Mouse (Mus musculus): ENCODE results near the gene Atg2a. TPM values are rescaled to one million over a fixed set of nuclear protein-coding genes. Genes with fewer than 3 reads are reported as not detected.

Atg2a gene
- polyA plus RNA-seq, 1 experiment = 27.1 TPM

- TF ChIP-seq POLR2A (IDR thresholded peaks at IDR 0.05; ENCODE audit: borderline replicate concordance, low read depth, low read length) (no peak), CTCF (IDR thresholded peaks at IDR 0.05; ENCODE audit: low read depth, low read length) (no peak)
- H3K4me3 ChIP-seq (ENCODE audit: insufficient read depth, low read length) = no peak overlapping the region
- no peak overlapping the region for H3K27ac ChIP-seq (ENCODE audit: insufficient read depth, low read depth, low read length)
- peaks cover 65% of the 10 kb centered on the region for H3K4me1 ChIP-seq (ENCODE audit: control insufficient read depth, insufficient read depth, low read length)
Measured at GRCm38 (mm10) chr19:6291117-6291781, 49.8 kb downstream of the Atg2a start.

GRCm38 (mm10) chr19:6292262-6292661 lies 50.8 kb downstream of the Atg2a start:
- Histone ChIP-seq H3K4me1 (ENCODE audit: control insufficient read depth, insufficient read depth, low read length) (peaks cover 75% of the 10 kb centered on the region), H3K4me3 (ENCODE audit: insufficient read depth, low read length) (no peak overlapping the region), H3K27ac (ENCODE audit: insufficient read depth, low read depth, low read length) (no peak overlapping the region)
- no peak for TF ChIP-seq CTCF (IDR thresholded peaks at IDR 0.05; ENCODE audit: low read depth, low read length)
- TF ChIP-seq POLR2A (IDR thresholded peaks at IDR 0.05; ENCODE audit: borderline replicate concordance, low read depth, low read length) = no peak

GRCm38 (mm10) chr19:6294301-6294700 lies 52.8 kb downstream of the Atg2a start:
- no peak for TF ChIP-seq CTCF (IDR thresholded peaks at IDR 0.05; ENCODE audit: low read depth, low read length)
- TF ChIP-seq POLR2A (IDR thresholded peaks at IDR 0.05; ENCODE audit: borderline replicate concordance, low read depth, low read length) = no peak
- Histone ChIP-seq H3K4me3 (ENCODE audit: insufficient read depth, low read length) (no peak overlapping the region), H3K4me1 (ENCODE audit: control insufficient read depth, insufficient read depth, low read length) (peaks cover 85% of the 10 kb centered on the region), H3K27ac (ENCODE audit: insufficient read depth, low read depth, low read length) (no peak overlapping the region)

DNA sequence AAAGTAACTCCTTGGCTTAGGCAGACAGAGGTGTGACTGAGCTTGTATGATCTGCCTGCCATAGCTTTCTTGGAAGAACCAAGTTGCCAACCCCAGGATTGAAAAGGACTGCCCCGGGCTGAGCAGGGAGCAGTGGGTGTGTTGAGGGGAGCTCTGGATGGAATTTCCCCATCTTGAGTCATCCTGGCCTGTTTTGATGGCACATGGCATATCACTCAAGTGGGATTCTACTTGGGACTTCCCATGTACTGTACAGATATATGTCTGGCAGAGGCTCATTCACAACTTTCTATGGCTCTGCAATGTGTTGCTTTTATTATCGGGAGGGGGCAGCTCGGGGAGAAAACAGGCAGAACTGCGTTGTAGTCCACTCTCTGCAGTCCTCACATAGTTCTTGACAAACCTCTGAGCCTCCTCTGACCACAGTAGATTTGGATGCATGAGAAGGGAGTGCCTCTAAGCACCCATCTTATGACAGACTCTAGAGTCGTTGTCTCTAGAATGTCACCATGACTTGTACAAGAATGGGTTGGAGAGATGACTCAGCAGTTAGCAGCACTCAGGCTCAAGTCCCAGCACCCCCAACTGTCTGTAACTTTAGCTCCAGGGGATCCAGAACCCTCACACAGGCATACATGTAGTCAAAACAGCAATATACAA lies 55.2 kb downstream of the Atg2a start:
- H3K4me1 ChIP-seq (ENCODE audit: control insufficient read depth, insufficient read depth, low read length) = peaks cover 87% of the 10 kb centered on the region
- no peak overlapping the region for H3K4me3 ChIP-seq (ENCODE audit: insufficient read depth, low read length)
- TF ChIP-seq POLR2A (IDR thresholded peaks at IDR 0.05; ENCODE audit: borderline replicate concordance, low read depth, low read length) (no peak), CTCF (IDR thresholded peaks at IDR 0.05; ENCODE audit: low read depth, low read length) (no peak)
- H3K27ac ChIP-seq (ENCODE audit: insufficient read depth, low read depth, low read length) = peak overlapping the region; percentile 81

GRCm38 (mm10) chr19:6297641-6298040 lies 56.2 kb downstream of the Atg2a start:
- H3K4me3 ChIP-seq (ENCODE audit: insufficient read depth, low read length) = 0 out of 2 replicates have a peak overlapping the region, but pooled peaks have one; percentile 2
- H3K4me1 ChIP-seq (ENCODE audit: control insufficient read depth, insufficient read depth, low read length) = peaks cover 87% of the 10 kb centered on the region
- H3K27ac ChIP-seq (ENCODE audit: insufficient read depth, low read depth, low read length) = peak overlapping the region; percentile 81
- TF ChIP-seq POLR2A (IDR thresholded peaks at IDR 0.05; ENCODE audit: borderline replicate concordance, low read depth, low read length) (no peak), CTCF (IDR thresholded peaks at IDR 0.05; ENCODE audit: low read depth, low read length) (no peak)

- peak overlapping the region; percentile 65 for H3K27ac ChIP-seq (ENCODE audit: insufficient read depth, low read depth, low read length)
- TF ChIP-seq POLR2A (IDR thresholded peaks at IDR 0.05; ENCODE audit: borderline replicate concordance, low read depth, low read length) (no peak), CTCF (IDR thresholded peaks at IDR 0.05; ENCODE audit: low read depth, low read length) (no peak)
Measured at GRCm38 (mm10) chr19:6299003-6299402, 57.5 kb downstream of the Atg2a start.

GRCm38 (mm10) chr19:6299450-6300267 lies 58.2 kb downstream of the Atg2a start:
- TF ChIP-seq CTCF (IDR thresholded peaks at IDR 0.05; ENCODE audit: low read depth, low read length) (no peak), POLR2A (IDR thresholded peaks at IDR 0.05; ENCODE audit: borderline replicate concordance, low read depth, low read length) (no peak)
- H3K27ac ChIP-seq (ENCODE audit: insufficient read depth, low read depth, low read length) = peak overlapping the region; percentile 90
- H3K4me1 ChIP-seq (ENCODE audit: control insufficient read depth, insufficient read depth, low read length) = peaks cover 89% of the 10 kb centered on the region
- H3K4me3 ChIP-seq (ENCODE audit: insufficient read depth, low read length) = no peak overlapping the region

More at GRCm38 (mm10) chr19:6299003-6299402, 57.5 kb downstream of the Atg2a start:
- Histone ChIP-seq H3K4me1 (ENCODE audit: control insufficient read depth, insufficient read depth, low read length) (peaks cover 86% of the 10 kb centered on the region), H3K4me3 (ENCODE audit: insufficient read depth, low read length) (no peak overlapping the region)

GRCm38 (mm10) chr19:6300402-6300841 lies 59.0 kb downstream of the Atg2a start:
- no peak overlapping the region for H3K4me3 ChIP-seq (ENCODE audit: insufficient read depth, low read length)
- no peak for TF ChIP-seq POLR2A (IDR thresholded peaks at IDR 0.05; ENCODE audit: borderline replicate concordance, low read depth, low read length)
- no peak for TF ChIP-seq CTCF (IDR thresholded peaks at IDR 0.05; ENCODE audit: low read depth, low read length)
- H3K27ac ChIP-seq (ENCODE audit: insufficient read depth, low read depth, low read length) = peak overlapping the region; percentile 90
- peaks cover 82% of the 10 kb centered on the region for H3K4me1 ChIP-seq (ENCODE audit: control insufficient read depth, insufficient read depth, low read length)

GRCm38 (mm10) chr19:6302114-6302513 lies 60.6 kb downstream of the Atg2a start:
- Histone ChIP-seq H3K4me3 (ENCODE audit: insufficient read depth, low read length) (no peak overlapping the region), H3K4me1 (ENCODE audit: control insufficient read depth, insufficient read depth, low read length) (peaks cover 67% of the 10 kb centered on the region), H3K27ac (ENCODE audit: insufficient read depth, low read depth, low read length) (no peak overlapping the region)
- no peak for TF ChIP-seq POLR2A (IDR thresholded peaks at IDR 0.05; ENCODE audit: borderline replicate concordance, low read depth, low read length)
- no peak for TF ChIP-seq CTCF (IDR thresholded peaks at IDR 0.05; ENCODE audit: low read depth, low read length)
